Mouse (Mus musculus): Measurements from ENCODE around the gene Shc3.

DNA sequence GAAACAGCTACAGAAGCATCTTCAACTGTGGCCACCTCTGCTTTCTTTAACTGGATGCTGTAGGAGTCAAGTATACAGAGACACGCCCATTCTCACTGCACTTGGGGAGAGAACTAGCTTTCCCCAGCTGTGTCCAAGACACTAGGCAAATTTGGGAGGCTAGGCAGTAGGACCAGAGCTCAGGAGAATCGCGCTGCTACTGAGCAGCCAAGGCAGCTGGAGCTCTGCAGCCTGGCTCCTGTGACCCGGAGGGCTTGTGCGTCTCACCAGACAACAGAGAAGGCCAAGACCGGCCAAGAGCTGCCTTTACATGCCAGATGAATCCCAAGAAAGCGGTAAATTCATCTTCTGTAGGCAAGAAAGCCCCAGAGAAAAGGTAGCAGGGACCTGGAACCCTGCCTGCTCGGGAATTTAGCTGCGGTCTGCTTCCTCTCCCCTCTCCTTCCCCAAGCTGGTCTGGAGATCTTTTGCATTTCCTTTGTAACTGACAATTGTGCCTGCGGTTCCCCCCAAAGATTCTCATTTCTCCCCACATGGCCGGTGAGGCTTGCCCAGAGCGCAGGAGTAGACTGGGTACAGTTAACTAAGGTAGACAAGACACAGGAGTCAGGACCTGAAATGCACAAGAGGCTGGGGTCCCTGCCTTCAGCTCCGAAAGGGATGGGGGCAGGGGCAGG lies 161.5 kb downstream of the Shc3 start:
- TF ChIP-seq CTCF (IDR thresholded peaks at IDR 0.05; ENCODE audit: low read depth) (no peak), EP300 (optimal IDR thresholded peaks at IDR 0.05) (no peak)
